Mouse (Mus musculus): ENCODE measurements at regions not wholly inside any gene's neighbourhood (a gene's known extent, or its start where the extent isn't known, plus 50 kb on each side); places are given as distances from the start of the nearest gene placed in this dataset.

GRCm38 (mm10) chr14:64586386-64586859, 482.3 kb downstream of the Prss52 start:
- Histone ChIP-seq H3K27me3 (ENCODE audit: control insufficient read depth, insufficient read depth, low read length) (peaks cover 2% of the 10 kb centered on the region), H3K4me1 (ENCODE audit: control insufficient read depth, insufficient read depth, low read length) (peaks cover 12% of the 10 kb centered on the region), H3K27ac (ENCODE audit: control insufficient read depth, insufficient read depth, low read depth, low read length) (no peak overlapping the region), H3K4me3 (ENCODE audit: control insufficient read depth, low read depth, low read length) (no peak overlapping the region), H3K36me3 (ENCODE audit: control insufficient read depth, insufficient read depth, low read length) (no peaks in the 10 kb centered on the region)
- TF ChIP-seq CTCF (IDR thresholded peaks at IDR 0.05; ENCODE audit: control insufficient read depth, insufficient read depth, insufficient replicate concordance, low read depth, low read length) = no peak
- TF ChIP-seq POLR2A (IDR thresholded peaks at IDR 0.05; ENCODE audit: control insufficient read depth, low read depth, low read length) = no peak

DNA sequence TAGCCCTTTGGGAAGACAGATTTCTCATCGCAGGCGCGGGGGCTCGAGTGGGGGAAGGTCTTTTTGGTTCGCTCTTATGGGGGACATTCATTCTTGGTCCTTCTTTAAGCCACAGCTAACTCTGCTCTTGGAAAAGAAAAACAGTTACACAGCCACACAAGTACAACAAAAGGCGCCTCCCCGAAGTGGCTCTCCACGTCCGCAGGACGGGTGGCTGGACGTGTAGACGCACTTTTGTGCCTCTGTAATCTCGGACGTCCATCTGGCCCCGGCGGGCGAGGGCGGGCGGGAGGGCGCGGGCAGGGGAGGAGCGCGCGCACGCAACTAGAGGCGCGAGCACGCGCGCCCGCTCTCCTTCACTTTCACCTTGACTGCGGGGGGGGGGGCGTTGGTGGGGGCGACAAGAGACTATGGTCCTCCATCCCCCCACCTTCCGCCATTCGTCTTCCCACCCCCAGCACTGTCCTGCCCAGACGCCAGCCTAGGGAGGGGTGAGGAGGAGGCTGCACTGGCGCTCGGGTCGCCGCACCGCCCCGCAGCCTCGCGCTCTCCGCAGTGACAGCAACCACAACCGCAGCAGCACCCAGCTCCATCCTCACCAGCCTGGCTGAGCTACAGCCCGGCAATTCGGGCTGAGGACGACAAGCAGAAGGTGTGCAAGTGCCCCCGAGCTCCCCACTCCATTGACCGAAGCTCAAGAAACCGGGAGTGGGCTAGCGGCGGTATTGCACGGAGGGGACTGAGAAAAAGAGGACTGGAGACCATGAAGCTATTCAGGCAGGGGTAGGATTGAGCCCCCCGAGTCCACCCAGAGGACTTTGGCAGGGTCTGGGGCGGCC, 483.0 kb downstream of the Prss52 start:
- H3K27me3 ChIP-seq (ENCODE audit: control insufficient read depth, insufficient read depth, low read length) = peaks cover 2% of the 10 kb centered on the region
- H3K4me1 ChIP-seq (ENCODE audit: control insufficient read depth, insufficient read depth, low read length) = peaks cover 12% of the 10 kb centered on the region
- TF ChIP-seq POLR2A (IDR thresholded peaks at IDR 0.05; ENCODE audit: control insufficient read depth, low read depth, low read length) (no peak), CTCF (IDR thresholded peaks at IDR 0.05; ENCODE audit: control insufficient read depth, insufficient read depth, insufficient replicate concordance, low read depth, low read length) (no peak)
- peak overlapping the region; percentile 76 for H3K4me3 ChIP-seq (ENCODE audit: control insufficient read depth, low read depth, low read length)
- no peak overlapping the region for H3K27ac ChIP-seq (ENCODE audit: control insufficient read depth, insufficient read depth, low read depth, low read length)
- no peaks in the 10 kb centered on the region for H3K36me3 ChIP-seq (ENCODE audit: control insufficient read depth, insufficient read depth, low read length)

- TF ChIP-seq POLR2A (IDR thresholded peaks at IDR 0.05; ENCODE audit: control insufficient read depth, low read depth, low read length) (no peak), CTCF (IDR thresholded peaks at IDR 0.05; ENCODE audit: control insufficient read depth, insufficient read depth, insufficient replicate concordance, low read depth, low read length) (no peak)
- Histone ChIP-seq H3K4me3 (ENCODE audit: control insufficient read depth, low read depth, low read length) (peak overlapping the region; percentile 76), H3K4me1 (ENCODE audit: control insufficient read depth, insufficient read depth, low read length) (peaks cover 12% of the 10 kb centered on the region), H3K27me3 (ENCODE audit: control insufficient read depth, insufficient read depth, low read length) (peaks cover 2% of the 10 kb centered on the region), H3K36me3 (ENCODE audit: control insufficient read depth, insufficient read depth, low read length) (no peaks in the 10 kb centered on the region), H3K27ac (ENCODE audit: control insufficient read depth, insufficient read depth, low read depth, low read length) (no peak overlapping the region)
Observed at GRCm38 (mm10) chr14:64587699-64588434, 483.8 kb downstream of the Prss52 start.

- no peaks in the 10 kb centered on the region for H3K36me3 ChIP-seq (ENCODE audit: control insufficient read depth, insufficient read depth, low read length)
- TF ChIP-seq POLR2A (IDR thresholded peaks at IDR 0.05; ENCODE audit: control insufficient read depth, low read depth, low read length) (no peak), CTCF (IDR thresholded peaks at IDR 0.05; ENCODE audit: control insufficient read depth, insufficient read depth, insufficient replicate concordance, low read depth, low read length) (no peak)
- H3K4me3 ChIP-seq (ENCODE audit: control insufficient read depth, low read depth, low read length) = no peak overlapping the region
- no peak overlapping the region for H3K27ac ChIP-seq (ENCODE audit: control insufficient read depth, insufficient read depth, low read depth, low read length)
- H3K27me3 ChIP-seq (ENCODE audit: control insufficient read depth, insufficient read depth, low read length) = peaks cover 2% of the 10 kb centered on the region
- peaks cover 12% of the 10 kb centered on the region for H3K4me1 ChIP-seq (ENCODE audit: control insufficient read depth, insufficient read depth, low read length)
Observed at GRCm38 (mm10) chr14:64588561-64588960, 484.5 kb downstream of the Prss52 start.

DNA sequence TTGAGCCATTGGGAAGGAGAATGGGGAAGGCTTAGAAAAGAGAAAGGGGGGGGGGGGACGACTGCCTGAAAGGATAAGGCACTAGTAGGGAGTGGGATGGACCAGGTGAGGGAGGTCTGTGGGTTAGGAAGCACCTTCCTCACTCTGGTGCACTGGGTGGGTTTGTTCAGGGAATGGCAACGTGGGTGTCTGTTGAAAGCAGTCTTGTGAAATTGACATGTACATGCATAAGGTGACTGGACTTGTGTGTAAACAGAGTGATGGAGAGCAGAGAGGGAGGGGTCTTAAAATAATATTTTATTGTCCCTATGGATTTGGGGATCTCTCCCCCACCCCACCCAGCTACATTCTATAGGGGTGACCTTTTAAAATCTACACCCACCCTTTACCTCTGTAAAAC, 485.0 kb downstream of the Prss52 start:
- no peak overlapping the region for H3K4me3 ChIP-seq (ENCODE audit: control insufficient read depth, low read depth, low read length)
- no peak for TF ChIP-seq CTCF (IDR thresholded peaks at IDR 0.05; ENCODE audit: control insufficient read depth, insufficient read depth, insufficient replicate concordance, low read depth, low read length)
- no peak for TF ChIP-seq POLR2A (IDR thresholded peaks at IDR 0.05; ENCODE audit: control insufficient read depth, low read depth, low read length)
- peaks cover 2% of the 10 kb centered on the region for H3K27me3 ChIP-seq (ENCODE audit: control insufficient read depth, insufficient read depth, low read length)
- H3K27ac ChIP-seq (ENCODE audit: control insufficient read depth, insufficient read depth, low read depth, low read length) = no peak overlapping the region
- H3K36me3 ChIP-seq (ENCODE audit: control insufficient read depth, insufficient read depth, low read length) = no peaks in the 10 kb centered on the region
- peaks cover 12% of the 10 kb centered on the region for H3K4me1 ChIP-seq (ENCODE audit: control insufficient read depth, insufficient read depth, low read length)

- no peak for TF ChIP-seq POLR2A (IDR thresholded peaks at IDR 0.05; ENCODE audit: control insufficient read depth, low read depth, low read length)
- TF ChIP-seq CTCF (IDR thresholded peaks at IDR 0.05; ENCODE audit: control insufficient read depth, insufficient read depth, insufficient replicate concordance, low read depth, low read length) = no peak
- peaks cover 2% of the 10 kb centered on the region for H3K27me3 ChIP-seq (ENCODE audit: control insufficient read depth, insufficient read depth, low read length)
- peaks cover 12% of the 10 kb centered on the region for H3K4me1 ChIP-seq (ENCODE audit: control insufficient read depth, insufficient read depth, low read length)
- H3K4me3 ChIP-seq (ENCODE audit: control insufficient read depth, low read depth, low read length) = no peak overlapping the region
- no peak overlapping the region for H3K27ac ChIP-seq (ENCODE audit: control insufficient read depth, insufficient read depth, low read depth, low read length)
- no peaks in the 10 kb centered on the region for H3K36me3 ChIP-seq (ENCODE audit: control insufficient read depth, insufficient read depth, low read length)
Observed at GRCm38 (mm10) chr14:64589571-64590547, 485.8 kb downstream of the Prss52 start.

Measured in testis, adult 2 months (tissue).